Comparison of ENCODE assay signal across 24 mouse cellular contexts in the genomic region with DNA sequence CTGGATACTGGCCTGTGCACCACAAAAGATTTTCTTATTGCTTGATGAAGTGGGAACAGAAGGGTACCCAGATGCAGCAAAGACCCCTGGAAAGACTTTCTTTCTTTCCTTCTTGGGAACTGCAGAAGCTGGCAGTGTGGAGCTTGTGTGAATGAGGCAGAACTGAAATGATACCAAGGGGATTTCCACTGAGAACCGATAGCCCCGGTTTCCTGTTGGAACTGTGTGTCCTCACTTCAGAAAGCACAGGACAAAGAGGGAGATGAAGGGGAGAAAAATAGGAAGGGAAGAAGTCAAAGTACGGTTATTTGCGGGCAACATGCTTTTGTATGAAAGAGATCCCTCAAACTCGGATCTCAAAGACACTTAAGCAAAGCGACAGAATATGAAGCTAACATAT.
A peak's percentile ranks its signal among the peaks of the same experiment; 100 is the strongest.
DNase-seq lines count a peak whose midpoint lies in the region; ATAC-seq and TF ChIP-seq lines count a peak whose summit lies in the region.
"Had no signal": no experiment of that assay in that cellular context is flagged by ENCODE, and none has a peak within 500 bp of the region (broad histone marks: within the 10 kb centered on the region; RNA-seq: fewer than 3 reads in every experiment).

No protein-coding gene starts in this region.

- 0 out of 2 replicates have a peak overlapping the region, but pooled peaks have one; percentile 8 for H3K27ac ChIP-seq in gastrocnemius, adult 2 months
- H3K27ac ChIP-seq in lung, embryonic 16.5 days (ENCODE audit: low read length): no peak overlapping the region
- H3K27ac ChIP-seq in olfactory bulb, adult 2 months (ENCODE audit: insufficient read depth, low read depth, low read length): peak overlapping the region; percentile 66; the same call in 1 of the 2 replicates
- H3K27ac ChIP-seq: embryonic facial prominence, embryonic 13.5 days; embryonic facial prominence, embryonic 15.5 days; forebrain, embryonic 10.5 days; forebrain, embryonic 12.5 days had no signal

- no peaks in the 10 kb centered on the region for H3K36me3 ChIP-seq in lung, embryonic 16.5 days (ENCODE audit: control insufficient read depth, insufficient read depth, low read length)
- H3K36me3 ChIP-seq: embryonic facial prominence, embryonic 13.5 days; embryonic facial prominence, embryonic 15.5 days; forebrain, embryonic 10.5 days; forebrain, embryonic 12.5 days had no signal

- no peak for DNase-seq in gastrocnemius, adult 2 months
- no peak for DNase-seq in gastrocnemius, postnatal 10 days
- DNase-seq in lung, adult 2 months: no peak
- DNase-seq: adrenal gland, adult 2 months; adrenal gland, postnatal 10 days; adrenal gland, postnatal 25 days; cerebellum, adult 11 months; cerebellum, adult 18-20 months; cerebellum, adult 8-10 months; cerebellum, adult 9-11 months; cerebellum, postnatal 14 days; cerebellum, postnatal 36 days; embryo, embryonic 11 days had no signal

- no peaks in the 10 kb centered on the region for H3K27me3 ChIP-seq in lung, embryonic 16.5 days (ENCODE audit: control insufficient read depth, insufficient read depth, low read depth, low read length)
- H3K27me3 ChIP-seq: embryonic facial prominence, embryonic 13.5 days; embryonic facial prominence, embryonic 15.5 days; forebrain, embryonic 12.5 days had no signal

- no peak for ATAC-seq in lung, embryonic 16.5 days (ENCODE audit: low read depth)
- no peak for ATAC-seq in megakaryocyte progenitor cell, adult 5-6 weeks (replicated peaks; ENCODE audit: poor library complexity)
- ATAC-seq: CD4-positive, CD25-positive, alpha-beta regulatory T cell, adult 4 months; forebrain, embryonic 14.5 days; forebrain, embryonic 16.5 days had no signal

- H3K9me3 ChIP-seq in lung, embryonic 16.5 days (ENCODE audit: control insufficient read depth, low read length): no peaks in the 10 kb centered on the region
- H3K9me3 ChIP-seq: embryonic facial prominence, embryonic 13.5 days; embryonic facial prominence, embryonic 15.5 days; forebrain, embryonic 10.5 days; forebrain, embryonic 12.5 days had no signal

- no peak for TF ChIP-seq CTCF in gastrocnemius, adult 2 months (IDR thresholded peaks at IDR 0.05)
- no peak for TF ChIP-seq CTCF in lung, adult 2 months (IDR thresholded peaks at IDR 0.05; ENCODE audit: insufficient read depth, low read length)
- no peak for TF ChIP-seq CTCF in olfactory bulb, adult 2 months (IDR thresholded peaks at IDR 0.05; ENCODE audit: insufficient read depth, low read depth, low read length)

- intact Hi-C loops in gastrocnemius, adult 2 months (cut with DNase I): no loop called here

- no peak for TF ChIP-seq POLR2A in lung, adult 2 months (IDR thresholded peaks at IDR 0.05; ENCODE audit: borderline replicate concordance, extremely low read depth, low read depth, low read length)
- no peak for TF ChIP-seq POLR2A in olfactory bulb, adult 2 months (IDR thresholded peaks at IDR 0.05; ENCODE audit: insufficient read depth, low read depth, low read length)

- H3K9ac ChIP-seq in lung, embryonic 16.5 days (ENCODE audit: low read length): 0 out of 2 replicates have a peak overlapping the region, but pooled peaks have one; percentile 11
- H3K9ac ChIP-seq: embryonic facial prominence, embryonic 13.5 days; embryonic facial prominence, embryonic 15.5 days; forebrain, embryonic 12.5 days had no signal

- no peak overlapping the region for H3K4me3 ChIP-seq in gastrocnemius, adult 2 months
- H3K4me3 ChIP-seq in lung, embryonic 16.5 days (ENCODE audit: low read length): no peak overlapping the region
- H3K4me3 ChIP-seq in lung, adult 2 months (replicated peaks; ENCODE audit: extremely low read depth, low read depth, low read length): no peak overlapping the region
- no peak overlapping the region for H3K4me3 ChIP-seq in olfactory bulb, adult 2 months (ENCODE audit: insufficient read depth, low read depth, low read length)
- H3K4me3 ChIP-seq: embryonic facial prominence, embryonic 13.5 days; embryonic facial prominence, embryonic 15.5 days; erythroblast, embryonic 14.5 days; forebrain, embryonic 10.5 days; forebrain, embryonic 12.5 days had no signal

- H3K4me2 ChIP-seq in lung, embryonic 16.5 days (ENCODE audit: low read depth, low read length): no peak overlapping the region
- H3K4me2 ChIP-seq: embryonic facial prominence, embryonic 13.5 days; embryonic facial prominence, embryonic 15.5 days; forebrain, embryonic 12.5 days had no signal

- H3K4me1 ChIP-seq in lung, embryonic 16.5 days (replicated peaks; ENCODE audit: control insufficient read depth, insufficient read depth, low read length): 0 out of 2 replicates have a peak, but pooled peaks cover 3% of the 10 kb centered on the region
- H3K4me1 ChIP-seq in lung, adult 2 months (ENCODE audit: control insufficient read depth, insufficient read depth, low read length): no peaks in the 10 kb centered on the region
- H3K4me1 ChIP-seq in olfactory bulb, adult 2 months (ENCODE audit: control insufficient read depth, insufficient read depth, low read length): peaks cover 14% of the 10 kb centered on the region
- H3K4me1 ChIP-seq: forebrain, embryonic 12.5 days had no signal

- WGBS in lung, embryonic 16.5 days: 60% methylated on average over 6 of the region's 6 CpGs
- WGBS in lung, adult 2 months: 53% methylated on average over 6 of the region's 6 CpGs
- WGBS in olfactory bulb, adult 2 months: 56% methylated on average over 6 of the region's 6 CpGs
